Mouse (Mus musculus) MEL (cell line): ENCODE measurements around the gene Gm49342.

Experiments used
- CHD1 ChIP-seq: IDR thresholded peaks from 2 replicates; pipeline ENCODE4 v1.6.1; 2012; ENCODE audit warnings: low read depth, mild to moderate bottlenecking, inconsistent platforms, low read length, improper control_type of control experiment
- CHD2 ChIP-seq: IDR thresholded peaks from 2 replicates; pipeline ENCODE4 v1.6.1; 2011; ENCODE audit warnings: low read length, improper control_type of control experiment
- CTCF ChIP-seq, 3 experiments: IDR thresholded peaks in 2 of 3; conservative IDR thresholded peaks in 1 of 3; 2 replicates each; pipeline ENCODE4 v1.5.1; 2011 to 2012; ENCODE audit warnings: low read length in 3 of 3, low read depth in 2 of 3, mild to moderate bottlenecking in 2 of 3, improper control_type of control experiment in 1 of 3, inconsistent platforms in 1 of 3, mixed read lengths in 1 of 3, moderate library complexity in 1 of 3; ENCODE audit not compliant: control insufficient read depth in 1 of 3, insufficient read depth in 1 of 3, poor library complexity in 1 of 3, severe bottlenecking in 1 of 3
- ETS1 ChIP-seq: IDR thresholded peaks from 2 replicates; pipeline ENCODE4 v1.6.1; 2012; ENCODE audit warnings: low read depth, mild to moderate bottlenecking, inconsistent platforms, low read length, improper control_type of control experiment, moderate library complexity
- GATA1 ChIP-seq: IDR thresholded peaks from 2 replicates; pipeline ENCODE4 v1.6.1; 2011; ENCODE audit warnings: low read depth, low read length, improper control_type of control experiment
- JUND ChIP-seq: IDR thresholded peaks from 2 replicates; pipeline ENCODE4 v1.6.1; 2011; ENCODE audit warnings: low read depth, mild to moderate bottlenecking, improper control_type of control experiment, low read length
- KAT2A ChIP-seq: conservative IDR thresholded peaks from 2 replicates; pipeline ENCODE4 v1.6.1; 2012; ENCODE audit warnings: low read depth, low read length, improper control_type of control experiment, inconsistent platforms
- MYC ChIP-seq: IDR thresholded peaks from 2 replicates; pipeline ENCODE4 v1.6.1; 2011; ENCODE audit warnings: low read depth, mild to moderate bottlenecking, low read length, improper control_type of control experiment, moderate library complexity
- POLR2A ChIP-seq, 2 experiments: IDR thresholded peaks; 2 replicates each; pipeline ENCODE4 v1.6.1; 2011 to 2012; ENCODE audit warnings: low read length in 2 of 2, mild to moderate bottlenecking in 2 of 2, control low read depth in 1 of 2, improper control_type of control experiment in 1 of 2, low read depth in 1 of 2, moderate library complexity in 1 of 2; ENCODE audit not compliant: control insufficient read depth in 1 of 2, insufficient read depth in 1 of 2, poor library complexity in 1 of 2
- POLR2AphosphoS2 ChIP-seq: IDR thresholded peaks from 2 replicates; pipeline ENCODE4 v1.6.1; 2011; ENCODE audit warnings: low read length, improper control_type of control experiment
- TCF12 ChIP-seq: IDR thresholded peaks from 2 replicates; pipeline ENCODE4 v1.6.1; 2014; ENCODE audit warnings: low read depth, mild to moderate bottlenecking, inconsistent platforms, low read length, improper control_type of control experiment, moderate library complexity
- USF1 ChIP-seq: IDR thresholded peaks from 2 replicates; pipeline ENCODE4 v1.6.1; 2014; ENCODE audit warnings: low read depth, mild to moderate bottlenecking, inconsistent platforms, low read length, improper control_type of control experiment, moderate library complexity

DNA sequence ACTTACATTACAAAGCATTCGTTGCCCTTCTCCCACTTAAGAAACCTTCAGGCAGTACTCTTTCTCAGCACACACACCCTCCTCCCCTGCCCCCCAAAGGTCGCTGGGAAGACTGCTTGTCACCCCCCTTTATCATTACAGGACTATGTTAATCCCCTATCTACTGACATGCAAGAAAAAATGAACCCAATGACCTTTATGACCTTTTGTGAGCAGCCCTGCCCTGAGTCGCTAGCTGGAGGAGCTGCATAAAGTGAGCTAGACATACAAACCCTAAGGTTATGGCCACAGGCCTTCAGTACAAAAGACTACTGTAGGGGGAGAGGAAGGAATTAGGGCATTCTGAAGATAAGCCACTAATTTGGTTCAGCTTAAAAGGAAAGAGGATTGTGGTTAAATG, 33.0 kb upstream of the Gm49342 start:
- TF ChIP-seq POLR2A (IDR thresholded peaks at IDR 0.05; ENCODE audit: control insufficient read depth in 1 of 2, insufficient read depth in 1 of 2, low read depth in 1 of 2, low read length in 2 of 2, poor library complexity in 1 of 2) = no peak
- TF ChIP-seq ETS1 = no peak
- no peak for TF ChIP-seq CTCF (IDR thresholded peaks at IDR 0.05 in 2 of 3, conservative IDR thresholded peaks at IDR 0.05 in 1 of 3; ENCODE audit: control insufficient read depth in 1 of 3, insufficient read depth in 1 of 3, low read depth in 2 of 3, low read length in 3 of 3, poor library complexity in 1 of 3, severe bottlenecking in 1 of 3)
- TF ChIP-seq JUND = no peak
- TF ChIP-seq TCF12 = no peak
- TF ChIP-seq KAT2A = no peak
- no peak for TF ChIP-seq CHD2
- no peak for TF ChIP-seq GATA1
- no peak for TF ChIP-seq POLR2AphosphoS2
- no peak for TF ChIP-seq MYC
- no peak for TF ChIP-seq CHD1
- TF ChIP-seq USF1 = no peak
